Mouse (Mus musculus) hindbrain, postnatal 0 days (tissue): ENCODE measurements around the gene Cdkn1a. TPM values are rescaled to one million over a fixed set of nuclear protein-coding genes. Genes with fewer than 3 reads are reported as not detected.

Experiments
- ATAC-seq: fragments of 200-750 bp; cut with Nextera tagmentation; 2 replicates; pipeline ENCODE4 v1.8.0; 2017; ENCODE audit warnings: mild to moderate bottlenecking, moderate TSS enrichment, moderate library complexity
- DNase-seq: peaks from one replicate; pipeline ENCODE4 v3.0.0-alpha.2; 2015; ENCODE audit warnings: low spot score
- H3K27ac ChIP-seq: fragments of 300-500 bp; sonication (generic); 2 replicates; pipeline ENCODE4 v1.5.1; 2014; ENCODE audit warnings: mild to moderate bottlenecking
- H3K27me3 ChIP-seq: fragments of 300-500 bp; sonication (generic); 2 replicates; pipeline ENCODE4 v1.6.1; 2014; ENCODE audit warnings: low read length, mixed read lengths; ENCODE audit not compliant: insufficient read depth
- H3K36me3 ChIP-seq: fragments of 300-500 bp; sonication (generic); 2 replicates; pipeline ENCODE4 v1.6.1; 2014; ENCODE audit warnings: low read length, mixed read lengths; ENCODE audit not compliant: insufficient read depth
- H3K4me1 ChIP-seq: fragments of 300-500 bp; sonication (generic); 2 replicates; pipeline ENCODE4 v1.6.1; 2014; ENCODE audit warnings: antibody characterized with exemption, low read length, mixed read lengths; ENCODE audit not compliant: insufficient read depth
- H3K4me2 ChIP-seq: fragments of 300-500 bp; sonication (generic); 2 replicates; pipeline ENCODE4 v1.6.1; 2014; ENCODE audit warnings: low read depth, mild to moderate bottlenecking, low read length, moderate library complexity, mixed read lengths
- H3K4me3 ChIP-seq: fragments of 300-500 bp; sonication (generic); 2 replicates; pipeline ENCODE4 v1.5.1; 2014; ENCODE audit warnings: low read length
- H3K9ac ChIP-seq: fragments of 300-500 bp; sonication (generic); replicated peaks from 2 replicates; pipeline ENCODE4 v1.6.1; 2014; ENCODE audit warnings: mild to moderate bottlenecking, low read length, moderate library complexity, mixed read lengths
- H3K9me3 ChIP-seq: fragments of 300-500 bp; sonication (generic); 2 replicates; pipeline ENCODE4 v1.6.1; 2016; ENCODE audit warnings: low read length, mixed read lengths
- CTCF ChIP-seq: IDR thresholded peaks from 2 replicates; pipeline ENCODE4 v1.5.1; 2016; ENCODE audit warnings: antibody characterized with exemption, control low read depth, low read depth
- WGBS: fragments of 180-500 bp; shearing (Covaris S2); extraction: QIAGEN DNeasy Blood & Tissue Kit; methylation state at CpG from one replicate; pipeline ENCODE4 v1.1.7; 2014; 5-methylcytosine and 5-hydroxymethylcytosine counted together
- polyA plus RNA-seq: library from polyadenylated mRNA; unstranded; fragments of >200 nt; fragmentation: Nextera tagmentation; extraction: Ambion mirVana; gene quantifications from 2 replicates; pipeline ENCODE4 v1.2.1, GENCODE M21; 2015
- total RNA-seq: library from RNA; depleted of rRNA; stranded (reverse); fragments of >200 nt; gene quantifications from 2 replicates; pipeline ENCODE4 v1.2.3, GENCODE M21; 2014; rRNA removed

The Cdkn1a gene
- total and polyA plus RNA-seq, 2 experiments from 2014 or later, result 50.0 to 257 TPM

- H3K9me3 ChIP-seq, result no peaks in the 10 kb centered on the region
- DNase-seq (no peak), ATAC-seq (no peak)
- TF ChIP-seq CTCF, result no peak
- H3K9ac ChIP-seq, result no peak overlapping the region
- H3K4me1 ChIP-seq, result no peaks in the 10 kb centered on the region
- no peaks in the 10 kb centered on the region for H3K27me3 ChIP-seq
- H3K27ac ChIP-seq, result no peak overlapping the region
- no peak overlapping the region for H3K4me2 ChIP-seq
- WGBS, result 84% methylated on average over 8 of the region's 8 CpGs
- no peak overlapping the region for H3K4me3 ChIP-seq
- H3K36me3 ChIP-seq, result no peaks in the 10 kb centered on the region
Measured at GRCm38 (mm10) chr17:29143266-29143665, 52.5 kb downstream of the Cdkn1a start.

- 91% methylated on average over 12 of the region's 12 CpGs for WGBS
- H3K4me2 ChIP-seq, result no peak overlapping the region
- DNase-seq, result no peak
- no peak overlapping the region for H3K9ac ChIP-seq
- H3K9me3 ChIP-seq, result no peaks in the 10 kb centered on the region
- no peak for TF ChIP-seq CTCF
- no peaks in the 10 kb centered on the region for H3K4me1 ChIP-seq
- no peak for ATAC-seq
- H3K4me3 ChIP-seq, result no peak overlapping the region
- H3K27me3 ChIP-seq, result no peaks in the 10 kb centered on the region
- no peaks in the 10 kb centered on the region for H3K36me3 ChIP-seq
- H3K27ac ChIP-seq, result no peak overlapping the region
Measured at GRCm38 (mm10) chr17:29145101-29145500, 54.3 kb downstream of the Cdkn1a start.

- Histone ChIP-seq H3K9ac (no peak overlapping the region), H3K36me3 (no peaks in the 10 kb centered on the region), H3K27me3 (no peaks in the 10 kb centered on the region), H3K27ac (no peak overlapping the region), H3K4me3 (no peak overlapping the region), H3K9me3 (no peaks in the 10 kb centered on the region), H3K4me2 (no peak overlapping the region), H3K4me1 (no peaks in the 10 kb centered on the region)
- no peak for DNase-seq
- no peak for TF ChIP-seq CTCF
- ATAC-seq, result no peak
- WGBS, result 86% methylated on average over 14 of the region's 14 CpGs
Measured at GRCm38 (mm10) chr17:29147273-29147672, 56.5 kb downstream of the Cdkn1a start.

GRCm38 (mm10) chr17:29147773-29148172, 57.0 kb downstream of the Cdkn1a start:
- Histone ChIP-seq H3K27me3 (no peaks in the 10 kb centered on the region), H3K4me3 (no peak overlapping the region), H3K36me3 (no peaks in the 10 kb centered on the region), H3K9ac (no peak overlapping the region), H3K27ac (no peak overlapping the region), H3K9me3 (no peaks in the 10 kb centered on the region), H3K4me2 (no peak overlapping the region), H3K4me1 (no peaks in the 10 kb centered on the region)
- no peak for DNase-seq
- WGBS, result 62% methylated on average over 6 of the region's 6 CpGs
- ATAC-seq, result no peak; the same call in 1 of the 2 replicates
- TF ChIP-seq CTCF, result no peak

- 63% methylated on average over 7 of the region's 7 CpGs for WGBS
- no peak overlapping the region for H3K9ac ChIP-seq
- no peak for DNase-seq
Measured at GRCm38 (mm10) chr17:29149766-29150165, 59.0 kb downstream of the Cdkn1a start.

More at GRCm38 (mm10) chr17:29149766-29150165, 59.0 kb downstream of the Cdkn1a start:
- Histone ChIP-seq H3K4me2 (no peak overlapping the region), H3K4me1 (no peaks in the 10 kb centered on the region), H3K4me3 (no peak overlapping the region), H3K27ac (no peak overlapping the region), H3K27me3 (no peaks in the 10 kb centered on the region), H3K36me3 (no peaks in the 10 kb centered on the region), H3K9me3 (no peaks in the 10 kb centered on the region)
- no peak for TF ChIP-seq CTCF
- ATAC-seq, result no peak

Other genes with a start within 250 kb of the Cdkn1a start
- 0.10 and 0.22 TPM in 2 replicates for gene Pnpla1, start 232.6 kb upstream of the Cdkn1a start, total RNA-seq
- 0.08 and 0.09 TPM in 2 replicates for gene Pnpla1, start 232.6 kb upstream of the Cdkn1a start, polyA plus RNA-seq
- gene 4930539E08Rik, start 175.7 kb upstream of the Cdkn1a start, total RNA-seq, result 5.6 and 13.0 TPM in 2 replicates
- gene 4930539E08Rik, start 175.7 kb upstream of the Cdkn1a start, polyA plus RNA-seq, result 1.6 and 2.1 TPM in 2 replicates
- not detected in 2 replicates for gene Pxt1, start 147.1 kb upstream of the Cdkn1a start, total RNA-seq
- not detected in 2 replicates for gene Pxt1, start 147.1 kb upstream of the Cdkn1a start, polyA plus RNA-seq
- gene Kctd20, start 139.0 kb upstream of the Cdkn1a start, total RNA-seq, result 51.5 and 59.9 TPM in 2 replicates
- gene Kctd20, start 139.0 kb upstream of the Cdkn1a start, polyA plus RNA-seq, result 62.9 and 64.1 TPM in 2 replicates
- gene Stk38, start 83.0 kb upstream of the Cdkn1a start, total RNA-seq, result 56.2 and 58.7 TPM in 2 replicates
- gene Stk38, start 83.0 kb upstream of the Cdkn1a start, polyA plus RNA-seq, result 52.7 and 60.8 TPM in 2 replicates
- 139 and 147 TPM in 2 replicates for gene Srsf3, start 58.3 kb upstream of the Cdkn1a start, total RNA-seq
- 298 and 315 TPM in 2 replicates for gene Srsf3, start 58.3 kb upstream of the Cdkn1a start, polyA plus RNA-seq
- gene Rab44, start 23.2 kb downstream of the Cdkn1a start, total RNA-seq, result 1.2 TPM in 2 replicates
- gene Rab44, start 23.2 kb downstream of the Cdkn1a start, polyA plus RNA-seq, result 0.05 and 0.20 TPM in 2 replicates
- gene Cpne5, start 147.2 kb downstream of the Cdkn1a start, total RNA-seq, result 56.1 and 65.8 TPM in 2 replicates
- gene Cpne5, start 147.2 kb downstream of the Cdkn1a start, polyA plus RNA-seq, result 56.6 and 61.6 TPM in 2 replicates
- 72.6 and 81.4 TPM in 2 replicates for gene Ppil1, start 173.2 kb downstream of the Cdkn1a start, total RNA-seq
- gene Ppil1, start 173.2 kb downstream of the Cdkn1a start, polyA plus RNA-seq, result 84.3 and 87.7 TPM in 2 replicates
- 181 and 262 TPM in 2 replicates for gene BC004004, start 177.8 kb downstream of the Cdkn1a start, total RNA-seq
- gene BC004004, start 177.8 kb downstream of the Cdkn1a start, polyA plus RNA-seq, result 139 and 145 TPM in 2 replicates
- gene Pi16, start 226.7 kb downstream of the Cdkn1a start, total RNA-seq, result 2.3 and 2.8 TPM in 2 replicates
- 1.7 and 2.3 TPM in 2 replicates for gene Pi16, start 226.7 kb downstream of the Cdkn1a start, polyA plus RNA-seq